Mouse (Mus musculus) 3134 (cell line): Measurements from ENCODE around the gene Supt5.

ENCODE experiments used
- DNase-seq: peaks from one replicate; pipeline ENCODE4 v3.0.0-alpha.2; 2011; ENCODE audit warnings: low spot score; ENCODE audit not compliant: insufficient read length; ENCODE audit errors: extremely low read depth

The Supt5 gene

GRCm38 (mm10) chr7:28354113-28354581, 15.6 kb upstream of the Supt5 start:
- no peak for DNase-seq

- no peak for DNase-seq
These were observed 14.7 kb upstream of the Supt5 start for GRCm38 (mm10) chr7:28353267-28353666.

GRCm38 (mm10) chr7:28351676-28352191, 13.2 kb upstream of the Supt5 start:
- DNase-seq, result no peak

GRCm38 (mm10) chr7:28350155-28350883, 11.8 kb upstream of the Supt5 start, which contains the start of gene Rps16:
TSS of gene Rps16 (plus strand) at chr7:28350652.
- DNase-seq, result peak; percentile 97

- no peak for DNase-seq
These were observed 10.1 kb upstream of the Supt5 start for GRCm38 (mm10) chr7:28348601-28349000.

GRCm38 (mm10) chr7:28347746-28348145, 9.2 kb upstream of the Supt5 start:
- DNase-seq, result no peak

- no peak for DNase-seq
These were observed 6.1 kb upstream of the Supt5 start for GRCm38 (mm10) chr7:28344637-28345036.

GRCm38 (mm10) chr7:28341381-28341780, 2.8 kb upstream of the Supt5 start:
- no peak for DNase-seq

GRCm38 (mm10) chr7:28339213-28339917, 819 bp upstream of the Supt5 start:
- peak; percentile 64 for DNase-seq

- no peak for DNase-seq
These were observed 3.1 kb downstream of the Supt5 start for GRCm38 (mm10) chr7:28335471-28335870.

- no peak for DNase-seq
These were observed 4.0 kb downstream of the Supt5 start for GRCm38 (mm10) chr7:28334534-28334933.

- no peak for DNase-seq
These were observed 10.3 kb downstream of the Supt5 start for GRCm38 (mm10) chr7:28328260-28328659.

GRCm38 (mm10) chr7:28326457-28326856, 12.1 kb downstream of the Supt5 start:
- DNase-seq, result no peak

- DNase-seq, result no peak
These were observed 13.3 kb downstream of the Supt5 start for GRCm38 (mm10) chr7:28325293-28325692.

GRCm38 (mm10) chr7:28321974-28322720, 16.4 kb downstream of the Supt5 start:
- DNase-seq, result no peak

- no peak for DNase-seq
These were observed 19.8 kb downstream of the Supt5 start for GRCm38 (mm10) chr7:28318714-28319113.

GRCm38 (mm10) chr7:28318036-28318435, 20.5 kb downstream of the Supt5 start:
- DNase-seq, result no peak

- DNase-seq, result peak; percentile 95
These were observed 26.5 kb downstream of the Supt5 start, which contains the start of gene Timm50 for GRCm38 (mm10) chr7:28311926-28312543. TSS of gene Timm50 (minus strand) at chr7:28312072.

GRCm38 (mm10) chr7:28311151-28311925, 27.2 kb downstream of the Supt5 start:
- DNase-seq, result peak; percentile 28

- no peak for DNase-seq
These were observed 28.8 kb downstream of the Supt5 start for GRCm38 (mm10) chr7:28309737-28310136.
